Mouse (Mus musculus): Measurements from ENCODE around the gene Pkp3. TPM values are rescaled to one million over a fixed set of nuclear protein-coding genes. Genes with fewer than 3 reads are reported as not detected.
A peak's percentile ranks its signal among the peaks of the same experiment; 100 is the strongest.

Gene Pkp3
- polyA plus RNA-seq, 1 experiment from 2014 or later = 11.1 TPM

DNA sequence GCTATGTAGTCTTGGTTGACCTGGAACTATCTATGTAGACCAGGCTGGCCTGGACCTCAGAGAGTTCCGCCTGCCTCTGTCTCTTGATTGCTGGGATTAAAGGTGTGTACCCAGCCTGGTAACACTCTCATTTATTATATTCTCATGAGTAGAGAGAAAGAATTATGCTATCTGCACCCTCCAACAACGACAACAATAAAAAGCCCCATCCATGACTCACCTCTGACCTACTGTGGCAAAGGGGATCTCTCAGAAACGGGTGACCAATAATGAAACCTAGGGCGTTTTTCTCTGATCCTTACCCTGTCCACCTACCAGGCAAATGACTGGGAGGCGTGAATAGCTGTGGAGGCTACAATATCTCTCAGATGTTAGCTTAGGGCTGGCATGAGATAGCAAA, 19.2 kb downstream of the Pkp3 start:
- H3K27me3 ChIP-seq (ENCODE audit: insufficient read depth, low read length) = no peaks in the 10 kb centered on the region
- peaks cover 24% of the 10 kb centered on the region for H3K4me1 ChIP-seq (replicated peaks; ENCODE audit: insufficient read depth, low read length)
- H3K9ac ChIP-seq (ENCODE audit: low read depth, low read length) = no peak overlapping the region
- no peak overlapping the region for H3K4me2 ChIP-seq (ENCODE audit: low read length)
- 77% methylated on average over 5 of the region's 5 CpGs for WGBS
- TF ChIP-seq CTCF (IDR thresholded peaks at IDR 0.05; ENCODE audit: low read depth) = no peak
- no peak overlapping the region; the same call in 1 of the 2 replicates for H3K27ac ChIP-seq
- H3K9me3 ChIP-seq (replicated peaks; ENCODE audit: low read length) = no peaks in the 10 kb centered on the region
- H3K4me3 ChIP-seq (replicated peaks; ENCODE audit: low read depth, low read length) = no peak overlapping the region
- no peak for ATAC-seq (replicated peaks; ENCODE audit: low FRiP score, low read depth)
- no peak for DNase-seq (ENCODE audit: low spot score)
- H3K36me3 ChIP-seq (ENCODE audit: insufficient read depth, low read length) = no peaks in the 10 kb centered on the region

DNA sequence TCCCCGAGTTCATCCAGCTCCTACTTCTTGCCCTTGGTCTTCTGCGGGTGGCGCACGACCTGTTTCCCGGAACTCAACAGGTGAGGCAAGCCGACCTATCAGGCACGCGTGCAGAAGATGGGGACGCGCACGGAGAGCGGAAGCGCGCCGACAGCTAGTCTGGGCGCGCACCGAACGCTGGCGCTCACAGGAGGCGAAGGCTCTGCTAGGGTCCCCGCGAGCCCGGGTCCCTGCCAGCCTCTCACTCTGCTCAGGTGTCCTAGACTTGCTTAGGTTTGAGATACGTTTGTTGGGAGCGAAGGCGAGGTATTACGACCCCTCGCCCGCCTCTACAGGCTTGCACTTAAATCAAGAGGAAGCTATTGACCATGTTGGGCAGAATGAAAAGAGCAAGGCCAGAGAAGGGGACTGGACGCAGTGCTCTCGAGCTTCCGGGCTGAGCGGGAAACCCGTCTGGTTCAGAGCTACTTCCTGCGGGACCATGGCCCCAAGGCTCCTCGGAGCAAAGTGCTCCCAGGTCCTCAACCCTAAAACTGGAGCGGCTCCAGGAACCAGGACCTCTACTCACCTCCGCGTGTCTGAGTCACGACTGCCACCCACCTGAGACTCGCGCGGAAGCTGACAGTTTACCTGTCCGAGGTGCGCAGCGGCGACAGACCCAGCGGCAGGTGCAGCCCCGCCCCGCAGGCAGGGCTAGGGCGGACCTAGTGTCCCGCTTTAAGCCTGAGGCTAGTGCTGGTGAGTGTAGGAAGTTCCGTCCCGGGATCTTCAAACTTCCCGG, 22.1 kb downstream of the Pkp3 start, which contains the start of gene Sigirr:
Gene Sigirr (minus strand): TSS at position 662 of the 781 bp plus-strand sequence.
- peak within 1 kb of the TSS; percentile 68 for H3K27ac ChIP-seq
- DNase-seq (ENCODE audit: low spot score) = peak; percentile 34
- H3K9ac ChIP-seq (ENCODE audit: low read depth, low read length) = peak within 1 kb of the TSS; percentile 54
- no peaks in the 10 kb centered on the region for H3K9me3 ChIP-seq (replicated peaks; ENCODE audit: low read length)
- peak; percentile 56 for ATAC-seq (replicated peaks; ENCODE audit: low FRiP score, low read depth)
- peak within 1 kb of the TSS; percentile 41 for H3K4me3 ChIP-seq (replicated peaks; ENCODE audit: low read depth, low read length)
- WGBS = 2% methylated on average over 56 of the region's 56 CpGs
- no peak for TF ChIP-seq CTCF (IDR thresholded peaks at IDR 0.05; ENCODE audit: low read depth)
- H3K36me3 ChIP-seq (ENCODE audit: insufficient read depth, low read length) = no peaks in the 10 kb centered on the region
- H3K4me2 ChIP-seq (ENCODE audit: low read length) = peak within 1 kb of the TSS; percentile 82
- no peaks in the 10 kb centered on the region for H3K27me3 ChIP-seq (ENCODE audit: insufficient read depth, low read length)
- peaks cover 9% of the 10 kb centered on the region; the same call in 1 of the 2 replicates for H3K4me1 ChIP-seq (replicated peaks; ENCODE audit: insufficient read depth, low read length)

DNA sequence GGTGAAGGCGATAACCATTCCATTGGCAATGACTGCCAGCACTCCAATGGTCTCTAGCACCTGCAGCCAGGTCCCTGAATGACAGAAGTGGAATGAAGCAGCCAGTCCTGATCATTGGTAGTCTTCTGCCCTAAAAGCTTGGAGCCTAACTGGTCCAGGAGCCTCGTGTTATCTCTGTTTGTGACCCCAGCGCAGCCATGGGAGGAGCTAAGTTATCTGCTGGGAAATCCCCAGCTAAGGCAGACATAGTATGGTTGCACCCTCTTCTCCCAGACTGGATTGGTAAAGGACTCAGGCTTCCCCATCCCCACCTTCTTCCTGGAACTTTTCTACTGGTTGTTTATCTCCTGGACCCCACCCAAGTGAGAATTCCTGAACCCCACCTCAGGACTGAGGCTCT, 25.1 kb downstream of the Pkp3 start:
- no peak overlapping the region for H3K9ac ChIP-seq (ENCODE audit: low read depth, low read length)
- no peak overlapping the region for H3K4me3 ChIP-seq (replicated peaks; ENCODE audit: low read depth, low read length)
- no peaks in the 10 kb centered on the region for H3K36me3 ChIP-seq (ENCODE audit: insufficient read depth, low read length)
- H3K4me1 ChIP-seq (replicated peaks; ENCODE audit: insufficient read depth, low read length) = 0 out of 2 replicates have a peak, but pooled peaks cover 9% of the 10 kb centered on the region
- no peak overlapping the region for H3K27ac ChIP-seq
- 65% methylated on average over 3 of the region's 3 CpGs for WGBS
- TF ChIP-seq CTCF (IDR thresholded peaks at IDR 0.05; ENCODE audit: low read depth) = no peak
- ATAC-seq (replicated peaks; ENCODE audit: low FRiP score, low read depth) (no peak), DNase-seq (ENCODE audit: low spot score) (no peak)
- no peak overlapping the region for H3K4me2 ChIP-seq (ENCODE audit: low read length)
- H3K9me3 ChIP-seq (replicated peaks; ENCODE audit: low read length) = no peaks in the 10 kb centered on the region
- no peaks in the 10 kb centered on the region for H3K27me3 ChIP-seq (ENCODE audit: insufficient read depth, low read length)

DNA sequence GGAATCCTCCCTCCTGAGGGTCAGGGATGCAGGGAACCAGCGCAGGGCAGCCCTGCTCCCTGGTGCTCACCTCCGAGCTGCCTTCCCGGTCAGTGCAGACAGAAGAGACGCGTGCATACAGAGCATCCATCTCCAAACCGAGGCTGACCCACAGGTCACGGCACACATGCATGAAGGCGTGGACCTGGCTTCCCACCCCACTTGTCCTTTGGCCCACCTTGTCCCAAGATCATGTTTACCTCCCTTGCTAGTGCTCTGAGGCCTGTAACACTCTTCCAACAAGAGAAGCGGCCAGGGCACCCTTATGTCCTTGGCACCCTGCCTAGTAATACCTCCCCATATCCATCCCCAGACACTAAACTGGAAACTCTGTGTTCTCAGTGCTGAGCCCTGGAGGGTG, 37.9 kb downstream of the Pkp3 start:
- no peak overlapping the region for H3K4me2 ChIP-seq (ENCODE audit: low read length)
- H3K4me1 ChIP-seq (replicated peaks; ENCODE audit: insufficient read depth, low read length) = no peaks in the 10 kb centered on the region
- no peak overlapping the region for H3K9ac ChIP-seq (ENCODE audit: low read depth, low read length)
- no peak overlapping the region for H3K27ac ChIP-seq
- WGBS = 90% methylated on average over 9 of the region's 9 CpGs
- H3K9me3 ChIP-seq (replicated peaks; ENCODE audit: low read length) = no peaks in the 10 kb centered on the region
- H3K4me3 ChIP-seq (replicated peaks; ENCODE audit: low read depth, low read length) = no peak overlapping the region
- ATAC-seq (replicated peaks; ENCODE audit: low FRiP score, low read depth) (no peak), DNase-seq (ENCODE audit: low spot score) (no peak)
- no peaks in the 10 kb centered on the region for H3K27me3 ChIP-seq (ENCODE audit: insufficient read depth, low read length)
- TF ChIP-seq CTCF (IDR thresholded peaks at IDR 0.05; ENCODE audit: low read depth) = no peak
- H3K36me3 ChIP-seq (ENCODE audit: insufficient read depth, low read length) = no peaks in the 10 kb centered on the region

DNA sequence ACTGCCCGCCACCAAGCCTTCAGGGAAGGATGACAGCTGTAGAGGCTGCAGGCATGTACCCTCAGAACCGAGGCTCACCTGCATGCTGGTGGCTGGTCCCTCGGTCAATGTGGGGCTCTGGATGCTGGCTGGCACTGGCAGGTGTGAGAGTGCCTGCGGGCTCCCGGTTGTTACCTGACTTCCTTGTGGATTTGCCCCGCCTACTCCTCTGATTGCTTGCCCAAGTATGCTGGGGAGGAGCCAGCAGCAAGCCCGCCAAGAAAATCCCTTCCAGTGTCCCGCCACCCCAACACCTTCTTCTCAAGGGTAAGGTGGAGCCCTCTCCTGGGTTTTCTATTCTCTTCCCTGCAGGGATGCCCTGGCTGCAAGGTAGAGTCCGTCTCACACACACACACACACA, 39.6 kb downstream of the Pkp3 start, which contains the start of gene Ano9:
Gene Ano9 (minus strand): TSS at position 171 of the 400 bp plus-strand sequence.
- Histone ChIP-seq H3K27ac (no peak within 1 kb of the TSS), H3K9me3 (replicated peaks; ENCODE audit: low read length) (no peaks in the 10 kb centered on the region), H3K27me3 (ENCODE audit: insufficient read depth, low read length) (no peaks in the 10 kb centered on the region), H3K4me2 (ENCODE audit: low read length) (peak within 1 kb of the TSS; percentile 42), H3K4me3 (replicated peaks; ENCODE audit: low read depth, low read length) (no peak within 1 kb of the TSS), H3K4me1 (replicated peaks; ENCODE audit: insufficient read depth, low read length) (no peaks in the 10 kb centered on the region), H3K36me3 (ENCODE audit: insufficient read depth, low read length) (no peaks in the 10 kb centered on the region), H3K9ac (ENCODE audit: low read depth, low read length) (0 out of 2 replicates have a peak within 1 kb of the TSS, but pooled peaks have one; percentile 18)
- DNase-seq (ENCODE audit: low spot score) (peak; percentile 28), ATAC-seq (replicated peaks; ENCODE audit: low FRiP score, low read depth) (no peak; the same call in 1 of the 2 replicates)
- WGBS = 14% methylated on average over 9 of the region's 9 CpGs
- TF ChIP-seq CTCF (IDR thresholded peaks at IDR 0.05; ENCODE audit: low read depth) = no peak

DNA sequence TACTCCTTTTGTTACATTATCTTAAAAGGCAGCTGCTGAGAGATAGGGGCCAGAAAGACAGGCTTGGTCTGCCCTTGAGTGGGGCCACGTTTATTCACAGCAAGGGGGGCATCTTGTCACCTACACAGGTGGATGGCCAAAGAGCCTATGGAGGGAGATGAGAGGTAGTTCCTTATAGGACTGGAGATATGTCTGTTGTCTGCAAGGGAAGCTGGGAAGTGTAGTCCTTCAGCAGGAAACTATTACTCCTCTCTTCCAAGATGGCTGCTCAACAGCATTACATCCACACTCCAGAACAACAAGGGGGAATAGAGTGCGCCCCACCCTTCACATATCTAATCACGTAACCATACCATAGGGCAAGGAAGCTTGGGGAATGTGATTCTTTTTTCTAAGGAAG, 41.5 kb downstream of the Pkp3 start:
- Histone ChIP-seq H3K36me3 (ENCODE audit: insufficient read depth, low read length) (no peaks in the 10 kb centered on the region), H3K27me3 (ENCODE audit: insufficient read depth, low read length) (no peaks in the 10 kb centered on the region), H3K4me3 (replicated peaks; ENCODE audit: low read depth, low read length) (no peak overlapping the region), H3K4me2 (ENCODE audit: low read length) (no peak overlapping the region), H3K9ac (ENCODE audit: low read depth, low read length) (no peak overlapping the region), H3K4me1 (replicated peaks; ENCODE audit: insufficient read depth, low read length) (no peaks in the 10 kb centered on the region), H3K27ac (no peak overlapping the region), H3K9me3 (replicated peaks; ENCODE audit: low read length) (no peaks in the 10 kb centered on the region)
- no peak for TF ChIP-seq CTCF (IDR thresholded peaks at IDR 0.05; ENCODE audit: low read depth)
- WGBS = 79% methylated on average over 3 of the region's 3 CpGs
- no peak for DNase-seq (ENCODE audit: low spot score)
- no peak for ATAC-seq (replicated peaks; ENCODE audit: low FRiP score, low read depth)

Measured in kidney, postnatal 0 days (tissue).